ENCODE assay signal across 11 mouse cellular contexts in genomic region chr17:31125548-31126266, GRCm38 (mm10). TPM values are rescaled to one million over a fixed set of nuclear protein-coding genes. Genes with fewer than 3 reads are reported as not detected.
DNase-seq lines count a peak whose midpoint lies in the region; ATAC-seq and TF ChIP-seq lines count a peak whose summit lies in the region.
"Had no signal": no experiment of that assay in that cellular context is flagged by ENCODE, and none has a peak within 500 bp of the region (broad histone marks: within the 10 kb centered on the region; RNA-seq: fewer than 3 reads in every experiment).

No protein-coding gene starts in this region.

- no peaks in the 10 kb centered on the region; the same call in 1 of the 2 replicates for H3K9me3 ChIP-seq in neural tube, embryonic 15.5 days (replicated peaks)
- peaks cover 3% of the 10 kb centered on the region; the same call in 1 of the 2 replicates for H3K9me3 ChIP-seq in hindbrain, embryonic 16.5 days (ENCODE audit: control insufficient read depth, low read length)

- peaks cover 3% of the 10 kb centered on the region; the same call in 1 of the 2 replicates for H3K4me1 ChIP-seq in neural tube, embryonic 15.5 days
- no peaks in the 10 kb centered on the region for H3K4me1 ChIP-seq in hindbrain, embryonic 16.5 days (ENCODE audit: control insufficient read depth, insufficient read depth, low read depth, low read length)
- H3K4me1 ChIP-seq in heart, adult 2 months (ENCODE audit: control insufficient read depth, insufficient read depth, low read length): no peaks in the 10 kb centered on the region

- peak; percentile 40 for DNase-seq in neural tube, embryonic 10.5 days (ENCODE audit: extremely low spot score, low spot score)
- peak; percentile 45 for DNase-seq in embryo, embryonic 10.5 days (ENCODE audit: low spot score)
- no peak for DNase-seq in yolk sac, embryonic 10.5 days (ENCODE audit: low spot score)
- no peak for DNase-seq in heart, adult 2 months
- DNase-seq in kidney, adult 8-10 months: no peak
- DNase-seq: heart, postnatal 10 days; liver, postnatal 0 days had no signal

- WGBS in neural tube, embryonic 15.5 days: 50% methylated on average over 9 of the region's 9 CpGs
- WGBS in hindbrain, embryonic 16.5 days: 27% methylated on average over 9 of the region's 9 CpGs
- 37% methylated on average over 9 of the region's 9 CpGs for WGBS in heart, adult 2 months

- no peak overlapping the region for H3K4me3 ChIP-seq in neural tube, embryonic 15.5 days (replicated peaks)
- no peak overlapping the region for H3K4me3 ChIP-seq in hindbrain, embryonic 16.5 days (ENCODE audit: low read length)
- no peak overlapping the region for H3K4me3 ChIP-seq in heart, adult 2 months

- no peak overlapping the region for H3K9ac ChIP-seq in neural tube, embryonic 15.5 days (replicated peaks)
- no peak overlapping the region for H3K9ac ChIP-seq in hindbrain, embryonic 16.5 days (ENCODE audit: low read depth, low read length)
- H3K9ac ChIP-seq in heart, adult 2 months (ENCODE audit: low read depth, low read length): no peak overlapping the region
- H3K9ac ChIP-seq: liver, postnatal 0 days had no signal

- no peak for TF ChIP-seq POLR2A in heart, adult 2 months (IDR thresholded peaks at IDR 0.05; ENCODE audit: insufficient read depth, low read depth, low read length)

- H3K27me3 ChIP-seq in neural tube, embryonic 15.5 days (replicated peaks): no peaks in the 10 kb centered on the region
- no peaks in the 10 kb centered on the region for H3K27me3 ChIP-seq in hindbrain, embryonic 16.5 days (replicated peaks; ENCODE audit: control insufficient read depth, insufficient read depth, low read length)
- no peaks in the 10 kb centered on the region for H3K27me3 ChIP-seq in heart, adult 2 months (ENCODE audit: control insufficient read depth, insufficient read depth, low read length)

- H3K4me2 ChIP-seq in neural tube, embryonic 15.5 days: no peak overlapping the region
- no peak overlapping the region for H3K4me2 ChIP-seq in hindbrain, embryonic 16.5 days (ENCODE audit: low read length)

- no peak for ATAC-seq in neural tube, embryonic 15.5 days (ENCODE audit: low FRiP score)
- peak; percentile 77; the same call in 1 of the 2 replicates for ATAC-seq in hindbrain, embryonic 16.5 days
- ATAC-seq: liver, postnatal 0 days had no signal

- intact Hi-C loops in heart, adult 2 months (cut with DNase I): no loop called here

- H3K27ac ChIP-seq in neural tube, embryonic 15.5 days (replicated peaks): no peak overlapping the region
- H3K27ac ChIP-seq in hindbrain, embryonic 16.5 days (ENCODE audit: low read depth, low read length): no peak overlapping the region; the same call in 1 of the 2 replicates
- H3K27ac ChIP-seq in heart, adult 2 months: no peak overlapping the region

- H3K79me2 ChIP-seq in heart, adult 2 months (replicated peaks; ENCODE audit: control insufficient read depth, insufficient read depth, low read length): no peaks in the 10 kb centered on the region

- no peaks in the 10 kb centered on the region for H3K36me3 ChIP-seq in neural tube, embryonic 15.5 days
- no peaks in the 10 kb centered on the region for H3K36me3 ChIP-seq in hindbrain, embryonic 16.5 days (ENCODE audit: control insufficient read depth, insufficient read depth, low read length)
- H3K36me3 ChIP-seq in heart, adult 2 months (ENCODE audit: control insufficient read depth, insufficient read depth, low read length): no peaks in the 10 kb centered on the region

- no peak for TF ChIP-seq CTCF in heart, adult 2 months (IDR thresholded peaks at IDR 0.05)

- no peak for TF ChIP-seq EP300 in heart, adult 2 months (IDR thresholded peaks at IDR 0.05; ENCODE audit: insufficient read depth, low read depth, low read length)

RNA-seq across cellular contexts. Expression of gene Tff3, which starts 3.7 kb away (rescaled TPM):
- polyA plus RNA-seq in neural tube, embryonic 15.5 days (2015; fragmentation: Nextera tagmentation; extraction: Ambion mirVana): 3.2 and 32.6 TPM in 2 replicates
- polyA plus RNA-seq in hindbrain, embryonic 16.5 days (2015; fragmentation: Nextera tagmentation; extraction: Ambion mirVana): 0.94 and 1.1 TPM in 2 replicates
- total RNA-seq in heart, adult 2 months (2021): not detected
- 0.39 TPM in 1 of 2 replicates, not detected in the other for polyA plus RNA-seq in heart, adult 2 months (2012; rRNA removed)
- total RNA-seq: ES-E14; heart, postnatal 10 days; layer of hippocampus, adult 8-10 months had no signal

RNA-seq across cellular contexts. Expression of gene Tff2, which starts 18.4 kb away (rescaled TPM):
- polyA plus RNA-seq in neural tube, embryonic 15.5 days (2015; fragmentation: Nextera tagmentation; extraction: Ambion mirVana): not detected in 2 replicates
- not detected in 2 replicates for polyA plus RNA-seq in hindbrain, embryonic 16.5 days (2015; fragmentation: Nextera tagmentation; extraction: Ambion mirVana)
- total RNA-seq in heart, adult 2 months (2021): not detected
- polyA plus RNA-seq in heart, adult 2 months (2012; rRNA removed): 2.4 TPM in 1 of 2 replicates, not detected in the other
- total RNA-seq: ES-E14; heart, postnatal 10 days; layer of hippocampus, adult 8-10 months had no signal

RNA-seq across cellular contexts. Expression of gene Tff1, which starts 39.4 kb away (rescaled TPM):
- polyA plus RNA-seq in neural tube, embryonic 15.5 days (2015; fragmentation: Nextera tagmentation; extraction: Ambion mirVana): 4.6 TPM in 1 of 2 replicates, not detected in the other
- not detected in 2 replicates for polyA plus RNA-seq in hindbrain, embryonic 16.5 days (2015; fragmentation: Nextera tagmentation; extraction: Ambion mirVana)
- not detected for total RNA-seq in heart, adult 2 months (2021)
- polyA plus RNA-seq in heart, adult 2 months (2012; rRNA removed): not detected in 2 replicates
- total RNA-seq: ES-E14; heart, postnatal 10 days; layer of hippocampus, adult 8-10 months had no signal
- polyA plus RNA-seq: liver, postnatal 0 days had no signal

Comparison
In these comparisons a context has a peak if more than half of its experiments do, and no peak if none do; other contexts are left out.
1. DNase-seq: peak in neural tube, embryonic 10.5 days (single experiment) and embryo, embryonic 10.5 days (single experiment); none in yolk sac, embryonic 10.5 days (single experiment), heart, adult 2 months (0 of 2) and kidney, adult 8-10 months (0 of 2).